Mouse (Mus musculus): Measurements from ENCODE around the gene Pla2g1b. TPM values are rescaled to one million over a fixed set of nuclear protein-coding genes. Genes with fewer than 3 reads are reported as not detected.

Pla2g1b gene
- polyA plus RNA-seq, 1 experiment from 2014 or later = not detected

DNA sequence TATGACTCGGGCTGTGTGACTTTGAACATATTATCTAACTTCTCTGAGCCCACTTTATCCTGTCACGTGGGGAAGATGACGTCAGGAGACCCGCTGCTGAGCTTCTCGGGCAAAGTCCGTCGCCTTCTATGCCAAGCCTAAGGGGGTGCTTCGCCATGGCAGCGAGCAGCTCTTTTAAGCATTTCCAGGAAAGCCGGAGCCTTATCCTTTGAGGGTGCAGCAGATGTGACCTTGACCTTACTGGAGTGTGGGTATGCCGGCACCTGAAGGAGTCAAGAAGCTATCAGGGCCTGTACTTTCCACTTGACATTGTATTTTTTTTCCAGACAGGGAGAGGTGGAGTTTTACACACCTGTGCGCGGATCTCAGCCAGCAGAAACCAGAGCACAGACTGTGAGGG lies 7.1 kb upstream of the Pla2g1b start:
- 66% methylated on average over 13 of the region's 13 CpGs for WGBS
- H3K4me1 ChIP-seq (ENCODE audit: control insufficient read depth, insufficient read depth, low read length) = no peaks in the 10 kb centered on the region
- no peak overlapping the region for H3K27ac ChIP-seq (ENCODE audit: low read depth, low read length)
- no peak overlapping the region for H3K4me2 ChIP-seq (ENCODE audit: low read depth)
- no peak for DNase-seq (ENCODE audit: low spot score)
- H3K9ac ChIP-seq (ENCODE audit: low read length) = no peak overlapping the region
- H3K4me3 ChIP-seq (ENCODE audit: low read depth, low read length) = no peak overlapping the region
- H3K36me3 ChIP-seq (ENCODE audit: control insufficient read depth, insufficient read depth, low read length) = no peaks in the 10 kb centered on the region
- ATAC-seq (ENCODE audit: insufficient read depth, low FRiP score, low TSS enrichment) = no peak
- H3K9me3 ChIP-seq (ENCODE audit: control insufficient read depth, low read length) = no peaks in the 10 kb centered on the region
- no peaks in the 10 kb centered on the region for H3K27me3 ChIP-seq (ENCODE audit: control insufficient read depth, insufficient read depth, low read length)

DNA sequence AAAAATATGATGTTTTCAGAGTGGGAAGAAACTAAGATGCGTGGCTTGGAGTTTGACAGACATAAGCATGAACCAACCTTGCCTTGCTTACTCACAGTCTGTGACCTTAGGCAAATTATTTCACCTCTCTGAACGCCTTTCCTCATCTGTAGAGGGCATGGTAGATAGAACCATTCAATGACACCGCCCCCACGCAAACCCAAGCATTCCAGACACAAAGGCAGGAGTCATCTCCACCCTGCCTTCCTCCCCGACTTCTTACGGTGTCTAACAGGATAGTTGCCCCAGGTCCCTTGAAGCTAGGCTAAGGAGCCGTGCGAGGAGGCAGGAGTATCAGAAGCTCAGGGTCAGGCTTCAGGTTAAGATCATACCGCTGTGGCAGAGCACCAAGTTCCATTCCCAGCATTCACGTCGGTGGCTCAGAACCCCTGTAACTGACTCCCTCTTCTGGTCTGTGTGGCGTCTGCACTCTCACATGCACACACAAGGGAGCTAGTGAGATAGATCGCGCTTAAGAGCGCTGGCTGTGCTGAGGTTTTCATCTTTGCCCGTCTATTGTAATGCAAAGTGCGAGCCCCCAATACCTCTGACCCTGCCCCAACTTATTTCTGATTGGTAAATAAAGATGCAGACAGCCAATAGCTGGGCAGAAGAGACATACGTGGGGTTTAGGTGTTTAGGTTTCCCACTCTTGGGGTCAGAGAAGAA lies 1.5 kb upstream of the Pla2g1b start:
- H3K27ac ChIP-seq (ENCODE audit: low read depth, low read length) = no peak overlapping the region
- H3K4me1 ChIP-seq (ENCODE audit: control insufficient read depth, insufficient read depth, low read length) = no peaks in the 10 kb centered on the region
- WGBS = 82% methylated on average over 18 of the region's 18 CpGs
- no peaks in the 10 kb centered on the region for H3K9me3 ChIP-seq (ENCODE audit: control insufficient read depth, low read length)
- no peak overlapping the region for H3K9ac ChIP-seq (ENCODE audit: low read length)
- no peaks in the 10 kb centered on the region for H3K27me3 ChIP-seq (ENCODE audit: control insufficient read depth, insufficient read depth, low read length)
- H3K4me3 ChIP-seq (ENCODE audit: low read depth, low read length) = no peak overlapping the region
- DNase-seq (ENCODE audit: low spot score) = no peak
- no peak overlapping the region for H3K4me2 ChIP-seq (ENCODE audit: low read depth)
- no peaks in the 10 kb centered on the region for H3K36me3 ChIP-seq (ENCODE audit: control insufficient read depth, insufficient read depth, low read length)
- no peak for ATAC-seq (ENCODE audit: insufficient read depth, low FRiP score, low TSS enrichment)

DNA sequence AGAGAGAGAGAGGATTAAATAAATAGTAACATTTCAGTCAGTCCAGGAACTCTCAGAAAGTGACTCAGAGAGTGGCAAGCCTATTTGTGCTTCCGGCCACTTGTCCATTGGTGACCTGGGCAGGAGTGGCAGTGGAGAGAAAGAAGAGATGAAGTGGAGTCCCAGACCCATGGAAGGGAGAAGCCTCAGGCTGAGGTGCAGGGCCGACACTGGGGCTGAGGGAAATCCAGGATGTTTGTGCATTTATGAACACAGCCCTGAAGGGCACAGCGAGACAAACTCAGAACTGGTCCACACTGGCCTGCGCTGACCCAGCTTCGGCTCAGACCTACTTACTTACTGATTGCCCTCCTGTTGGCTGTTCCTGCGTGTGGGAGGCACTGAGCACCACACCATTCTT lies 3.7 kb downstream of the Pla2g1b start:
- ATAC-seq (ENCODE audit: insufficient read depth, low FRiP score, low TSS enrichment) = no peak
- Histone ChIP-seq H3K36me3 (ENCODE audit: control insufficient read depth, insufficient read depth, low read length) (no peaks in the 10 kb centered on the region), H3K27ac (ENCODE audit: low read depth, low read length) (no peak overlapping the region), H3K27me3 (ENCODE audit: control insufficient read depth, insufficient read depth, low read length) (no peaks in the 10 kb centered on the region), H3K4me3 (ENCODE audit: low read depth, low read length) (no peak overlapping the region), H3K4me1 (ENCODE audit: control insufficient read depth, insufficient read depth, low read length) (0 out of 2 replicates have a peak, but pooled peaks cover 2% of the 10 kb centered on the region), H3K4me2 (ENCODE audit: low read depth) (no peak overlapping the region), H3K9ac (ENCODE audit: low read length) (no peak overlapping the region), H3K9me3 (ENCODE audit: control insufficient read depth, low read length) (no peaks in the 10 kb centered on the region)
- WGBS = 79% methylated on average over 6 of the region's 6 CpGs
- no peak for DNase-seq (ENCODE audit: low spot score)

DNA sequence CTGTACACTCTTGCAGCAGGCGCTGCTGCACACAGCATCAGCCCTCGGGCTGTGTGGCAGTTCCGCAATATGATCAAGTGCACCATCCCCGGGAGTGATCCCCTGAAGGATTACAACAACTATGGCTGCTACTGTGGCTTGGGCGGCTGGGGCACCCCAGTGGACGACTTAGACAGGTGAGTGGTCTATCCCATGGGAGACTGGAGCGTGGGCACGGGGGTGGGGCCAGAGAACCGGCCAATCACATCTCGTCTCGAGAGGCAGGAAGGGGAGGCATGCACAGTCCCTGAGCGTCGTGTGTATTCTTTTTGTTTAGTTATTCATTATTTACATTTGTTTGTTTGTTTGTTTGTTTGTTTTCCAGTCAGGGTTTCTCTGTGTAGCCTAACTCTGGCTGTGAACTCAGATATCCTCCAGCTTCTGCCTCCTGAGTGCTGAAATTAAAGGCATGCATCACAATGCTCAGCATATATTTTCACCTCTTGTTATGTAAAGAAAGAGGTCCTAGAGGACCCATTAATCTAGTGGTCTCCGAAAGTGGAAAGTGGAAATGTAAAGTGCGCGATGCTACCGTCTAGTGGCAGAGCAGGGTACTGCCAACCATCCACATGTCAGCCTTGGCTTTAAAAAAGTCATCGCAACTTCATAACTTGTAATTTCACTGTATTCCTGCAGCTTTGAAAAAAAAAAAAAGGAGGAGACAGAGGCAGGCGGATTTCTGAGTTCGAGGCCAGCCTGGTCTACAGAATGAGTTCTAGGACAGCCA lies 4.9 kb downstream of the Pla2g1b start:
- peak; percentile 76 for DNase-seq (ENCODE audit: low spot score)
- H3K4me1 ChIP-seq (ENCODE audit: control insufficient read depth, insufficient read depth, low read length) = 0 out of 2 replicates have a peak, but pooled peaks cover 2% of the 10 kb centered on the region
- no peak for ATAC-seq (ENCODE audit: insufficient read depth, low FRiP score, low TSS enrichment)
- no peaks in the 10 kb centered on the region for H3K9me3 ChIP-seq (ENCODE audit: control insufficient read depth, low read length)
- H3K4me3 ChIP-seq (ENCODE audit: low read depth, low read length) = no peak overlapping the region
- no peaks in the 10 kb centered on the region for H3K27me3 ChIP-seq (ENCODE audit: control insufficient read depth, insufficient read depth, low read length)
- H3K4me2 ChIP-seq (ENCODE audit: low read depth) = no peak overlapping the region
- 41% methylated on average over 20 of the region's 20 CpGs for WGBS
- no peak overlapping the region for H3K27ac ChIP-seq (ENCODE audit: low read depth, low read length)
- no peaks in the 10 kb centered on the region for H3K36me3 ChIP-seq (ENCODE audit: control insufficient read depth, insufficient read depth, low read length)
- H3K9ac ChIP-seq (ENCODE audit: low read length) = no peak overlapping the region

DNA sequence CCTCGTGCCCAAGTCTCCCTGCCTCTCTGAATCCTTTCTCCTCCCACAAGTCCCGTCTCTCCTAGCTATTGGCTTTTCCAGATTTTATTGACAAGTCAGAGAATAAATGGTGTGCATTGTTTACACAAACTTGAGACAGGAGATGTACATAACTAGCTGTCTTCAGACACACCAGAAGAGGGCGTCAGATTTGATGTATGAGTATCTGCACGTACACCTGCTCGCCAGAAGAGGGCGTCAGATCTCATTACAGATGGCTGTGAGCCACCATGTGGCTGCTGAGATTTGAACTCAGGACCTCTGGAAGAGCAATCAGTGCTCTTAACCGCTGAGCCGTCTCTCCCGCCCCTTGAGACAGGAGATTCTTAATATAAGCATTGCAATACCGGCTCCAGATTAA lies 7.1 kb downstream of the Pla2g1b start:
- ATAC-seq (ENCODE audit: insufficient read depth, low FRiP score, low TSS enrichment) (no peak), DNase-seq (ENCODE audit: low spot score) (no peak)
- Histone ChIP-seq H3K27me3 (ENCODE audit: control insufficient read depth, insufficient read depth, low read length) (no peaks in the 10 kb centered on the region), H3K4me2 (ENCODE audit: low read depth) (no peak overlapping the region), H3K9ac (ENCODE audit: low read length) (no peak overlapping the region), H3K4me1 (ENCODE audit: control insufficient read depth, insufficient read depth, low read length) (0 out of 2 replicates have a peak, but pooled peaks cover 2% of the 10 kb centered on the region), H3K9me3 (ENCODE audit: control insufficient read depth, low read length) (no peaks in the 10 kb centered on the region), H3K27ac (ENCODE audit: low read depth, low read length) (no peak overlapping the region), H3K36me3 (ENCODE audit: control insufficient read depth, insufficient read depth, low read length) (no peaks in the 10 kb centered on the region), H3K4me3 (ENCODE audit: low read depth, low read length) (no peak overlapping the region)
- WGBS = 74% methylated on average over 10 of the region's 10 CpGs

DNA sequence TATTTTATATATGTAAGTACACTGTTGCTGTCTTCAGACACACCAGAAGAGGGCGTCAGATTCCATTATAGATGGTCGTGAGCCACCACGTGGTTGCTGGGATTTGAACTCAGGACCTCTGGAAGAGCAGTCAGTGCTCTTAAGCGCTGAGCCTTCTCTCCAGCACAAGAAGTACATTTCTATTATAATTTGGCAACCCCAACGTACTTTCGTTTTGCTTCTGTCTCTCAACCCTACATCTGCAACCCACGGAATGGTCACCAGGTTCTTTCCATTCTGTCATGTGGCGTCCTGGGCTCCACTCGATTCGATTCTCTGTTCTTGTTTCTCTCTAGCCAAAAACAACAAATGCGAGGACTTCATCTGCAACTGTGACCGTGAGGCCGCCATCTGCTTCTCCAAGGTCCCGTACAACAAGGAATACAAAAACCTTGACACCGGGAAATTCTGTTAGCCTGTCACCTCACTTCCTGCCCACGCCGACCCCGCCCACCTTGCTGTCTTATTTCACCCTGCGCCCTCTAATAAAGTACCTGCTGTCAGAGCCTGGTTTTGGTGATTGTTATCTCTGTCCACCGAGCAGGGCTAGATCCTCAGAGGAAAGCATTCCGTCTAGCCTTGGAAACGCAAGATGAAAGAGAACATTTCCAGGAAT lies 8.2 kb downstream of the Pla2g1b start:
- Histone ChIP-seq H3K27ac (ENCODE audit: low read depth, low read length) (no peak overlapping the region), H3K27me3 (ENCODE audit: control insufficient read depth, insufficient read depth, low read length) (no peaks in the 10 kb centered on the region; the same call in 1 of the 2 replicates), H3K4me3 (ENCODE audit: low read depth, low read length) (no peak overlapping the region), H3K4me1 (ENCODE audit: control insufficient read depth, insufficient read depth, low read length) (0 out of 2 replicates have a peak, but pooled peaks cover 2% of the 10 kb centered on the region), H3K36me3 (ENCODE audit: control insufficient read depth, insufficient read depth, low read length) (no peaks in the 10 kb centered on the region), H3K4me2 (ENCODE audit: low read depth) (no peak overlapping the region), H3K9ac (ENCODE audit: low read length) (no peak overlapping the region), H3K9me3 (ENCODE audit: control insufficient read depth, low read length) (no peaks in the 10 kb centered on the region)
- DNase-seq (ENCODE audit: low spot score) (no peak), ATAC-seq (ENCODE audit: insufficient read depth, low FRiP score, low TSS enrichment) (no peak)
- 80% methylated on average over 22 of the region's 22 CpGs for WGBS

DNA sequence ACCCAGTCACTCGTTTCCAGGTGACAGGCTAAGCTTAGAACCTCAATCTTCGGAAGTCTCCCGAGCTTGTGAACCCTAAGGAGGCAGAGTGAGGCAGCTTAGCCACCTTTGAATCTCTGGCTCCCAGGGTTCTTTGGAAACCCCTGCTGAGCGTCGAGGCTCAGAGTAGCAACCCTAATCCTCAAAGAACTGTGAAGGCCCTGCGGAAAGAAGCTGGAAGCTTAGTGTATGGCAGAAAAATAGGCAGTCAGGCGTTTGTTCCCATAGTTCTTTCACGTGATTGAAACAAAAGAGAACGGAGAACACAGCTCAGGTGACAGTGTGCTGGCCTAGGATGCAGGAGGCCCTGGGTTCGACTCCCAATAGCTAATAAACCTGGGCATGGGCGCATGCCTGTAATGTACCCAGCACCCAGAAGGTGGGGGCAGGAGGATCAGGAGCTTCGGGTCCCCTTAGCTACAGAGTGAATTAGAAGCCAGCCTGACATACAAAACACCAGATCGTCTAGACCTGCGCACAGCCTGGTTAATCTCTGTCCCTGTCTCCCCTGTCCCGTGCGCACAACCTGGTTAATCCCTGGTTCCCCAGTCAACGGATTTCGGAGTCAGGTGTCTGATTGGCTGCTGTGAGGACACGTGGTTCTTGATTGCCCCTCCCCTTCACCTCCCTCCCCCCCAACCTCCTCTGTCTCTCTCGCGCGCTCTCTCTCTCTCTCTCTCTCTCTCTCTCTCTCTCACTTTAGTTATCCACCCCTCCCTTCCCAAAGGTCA lies 9.5 kb downstream of the Pla2g1b start:
- no peaks in the 10 kb centered on the region for H3K9me3 ChIP-seq (ENCODE audit: control insufficient read depth, low read length)
- H3K36me3 ChIP-seq (ENCODE audit: control insufficient read depth, insufficient read depth, low read length) = no peaks in the 10 kb centered on the region
- H3K27me3 ChIP-seq (ENCODE audit: control insufficient read depth, insufficient read depth, low read length) = peaks cover 5% of the 10 kb centered on the region
- peak; percentile 68 for DNase-seq (ENCODE audit: low spot score)
- WGBS = 19% methylated on average over 22 of the region's 22 CpGs
- 0 out of 2 replicates have a peak, but pooled peaks have one; percentile 27 for ATAC-seq (ENCODE audit: insufficient read depth, low FRiP score, low TSS enrichment)
- peak overlapping the region; percentile 41 for H3K9ac ChIP-seq (ENCODE audit: low read length)
- H3K4me3 ChIP-seq (ENCODE audit: low read depth, low read length) = peak overlapping the region; percentile 29
- peak overlapping the region; percentile 46 for H3K4me2 ChIP-seq (ENCODE audit: low read depth)
- no peak overlapping the region for H3K27ac ChIP-seq (ENCODE audit: low read depth, low read length)
- H3K4me1 ChIP-seq (ENCODE audit: control insufficient read depth, insufficient read depth, low read length) = peaks cover 5% of the 10 kb centered on the region; the same call in 1 of the 2 replicates

DNA sequence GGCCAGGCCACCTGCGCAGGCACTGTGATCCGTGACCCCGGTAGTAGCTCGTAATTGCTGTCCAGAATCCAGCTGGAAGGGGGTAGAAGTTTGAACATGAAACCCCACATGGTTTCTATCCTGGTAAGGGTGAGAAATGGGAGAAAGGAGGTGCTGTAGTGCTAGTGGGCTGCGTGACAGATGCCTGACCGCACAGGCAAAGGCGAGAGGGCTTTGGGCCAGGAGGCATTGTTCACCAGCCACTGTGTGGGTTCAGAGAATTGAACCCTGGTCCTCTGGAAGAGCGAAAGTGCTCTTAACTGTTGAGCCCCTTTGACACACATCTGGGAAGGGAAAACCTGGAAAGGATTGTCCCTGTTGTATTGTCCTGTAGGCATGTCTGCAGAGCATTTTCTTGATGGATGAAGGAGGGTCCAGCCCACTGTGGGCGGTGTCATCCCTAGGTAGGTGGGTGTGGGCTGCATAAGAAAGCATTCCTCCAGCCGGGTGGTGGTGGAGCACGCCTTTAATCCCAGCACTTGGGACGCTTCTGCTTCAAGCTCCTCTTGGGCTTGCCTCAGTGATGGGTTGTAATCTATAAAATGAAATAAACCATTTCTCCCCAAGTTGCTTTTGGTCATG lies 10.2 kb downstream of the Pla2g1b start:
- peak overlapping the region; percentile 29 for H3K4me3 ChIP-seq (ENCODE audit: low read depth, low read length)
- H3K4me2 ChIP-seq (ENCODE audit: low read depth) = peak overlapping the region; percentile 46
- WGBS = 35% methylated on average over 12 of the region's 12 CpGs
- ATAC-seq (ENCODE audit: insufficient read depth, low FRiP score, low TSS enrichment) = no peak
- H3K9me3 ChIP-seq (ENCODE audit: control insufficient read depth, low read length) = no peaks in the 10 kb centered on the region
- H3K9ac ChIP-seq (ENCODE audit: low read length) = 0 out of 2 replicates have a peak overlapping the region, but pooled peaks have one; percentile 26
- DNase-seq (ENCODE audit: low spot score) = peak; percentile 9
- H3K36me3 ChIP-seq (ENCODE audit: control insufficient read depth, insufficient read depth, low read length) = no peaks in the 10 kb centered on the region
- H3K27ac ChIP-seq (ENCODE audit: low read depth, low read length) = no peak overlapping the region
- peaks cover 5% of the 10 kb centered on the region for H3K27me3 ChIP-seq (ENCODE audit: control insufficient read depth, insufficient read depth, low read length)
- H3K4me1 ChIP-seq (ENCODE audit: control insufficient read depth, insufficient read depth, low read length) = peaks cover 3% of the 10 kb centered on the region; the same call in 1 of the 2 replicates

All from neural tube, embryonic 11.5 days (tissue).